In the genomic region with DNA sequence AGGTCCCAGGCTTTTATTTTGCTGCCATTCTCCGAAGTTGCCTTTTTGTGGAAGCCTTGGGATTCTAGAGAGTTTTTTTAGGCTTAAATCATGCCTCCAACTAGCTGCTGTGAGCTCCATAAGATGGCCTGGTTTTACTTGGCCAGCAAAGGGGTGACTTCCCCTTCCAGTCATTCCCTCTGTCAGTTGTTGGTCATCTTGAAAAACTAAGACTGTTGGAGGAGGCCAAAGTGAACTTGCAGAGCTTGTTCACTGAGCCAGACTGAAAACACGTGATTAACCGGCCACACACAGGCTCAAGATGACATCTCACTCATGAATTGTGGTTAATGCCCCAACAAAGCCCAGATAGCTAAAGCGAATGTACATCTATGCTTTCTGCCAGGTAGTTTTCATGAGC, we compare ENCODE assay signal across 16 mouse cellular contexts.
DNase-seq lines count a peak whose midpoint lies in the region; ATAC-seq and TF ChIP-seq lines count a peak whose summit lies in the region.
"Had no signal": no experiment of that assay in that cellular context is flagged by ENCODE, and none has a peak within 500 bp of the region (broad histone marks: within the 10 kb centered on the region; RNA-seq: fewer than 3 reads in every experiment).

No protein-coding gene starts in this region.

- no peak for TF ChIP-seq CTCF in lung, postnatal 0 days (IDR thresholded peaks at IDR 0.05)

- H3K9ac ChIP-seq in forebrain, embryonic 12.5 days = no peak overlapping the region
- H3K9ac ChIP-seq in intestine, embryonic 14.5 days (ENCODE audit: low read length) = no peak overlapping the region
- H3K9ac ChIP-seq in intestine, embryonic 15.5 days = no peak overlapping the region
- no peak overlapping the region for H3K9ac ChIP-seq in lung, embryonic 16.5 days (ENCODE audit: low read length)
- no peak overlapping the region for H3K9ac ChIP-seq in lung, postnatal 0 days (replicated peaks; ENCODE audit: low read depth)
- H3K9ac ChIP-seq in limb, embryonic 15.5 days = no peak overlapping the region
- H3K9ac ChIP-seq: forebrain, postnatal 0 days; liver, embryonic 15.5 days; midbrain, embryonic 13.5 days had no signal

- H3K27me3 ChIP-seq in forebrain, embryonic 10.5 days (ENCODE audit: poor library complexity, severe bottlenecking) = no peaks in the 10 kb centered on the region
- no peaks in the 10 kb centered on the region for H3K27me3 ChIP-seq in forebrain, embryonic 12.5 days
- H3K27me3 ChIP-seq in intestine, embryonic 14.5 days (replicated peaks; ENCODE audit: control insufficient read depth, insufficient read depth, low read length) = no peaks in the 10 kb centered on the region
- H3K27me3 ChIP-seq in intestine, embryonic 15.5 days (replicated peaks) = no peaks in the 10 kb centered on the region
- H3K27me3 ChIP-seq in lung, embryonic 16.5 days (ENCODE audit: control insufficient read depth, insufficient read depth, low read depth, low read length) = no peaks in the 10 kb centered on the region
- no peaks in the 10 kb centered on the region for H3K27me3 ChIP-seq in lung, postnatal 0 days (replicated peaks; ENCODE audit: insufficient read depth, low read length)
- H3K27me3 ChIP-seq in limb, embryonic 15.5 days = no peaks in the 10 kb centered on the region
- H3K27me3 ChIP-seq: liver, embryonic 15.5 days; midbrain, embryonic 13.5 days had no signal

- ATAC-seq in forebrain, embryonic 12.5 days (ENCODE audit: low FRiP score) = no peak
- ATAC-seq in intestine, embryonic 14.5 days (replicated peaks; ENCODE audit: low FRiP score, low TSS enrichment, low read depth) = no peak
- ATAC-seq in intestine, embryonic 15.5 days = no peak
- ATAC-seq in lung, embryonic 16.5 days (ENCODE audit: low read depth) = no peak
- no peak for ATAC-seq in lung, postnatal 0 days
- ATAC-seq in limb, embryonic 15.5 days (ENCODE audit: insufficient number of reproducible peaks, low FRiP score, low TSS enrichment, low read depth) = no peak
- ATAC-seq: CD4-positive, CD25-positive, alpha-beta regulatory T cell, adult 4 months; forebrain, postnatal 0 days; inflammation-experienced regulatory T-cells, adult 6 months; midbrain, embryonic 13.5 days had no signal

- no peaks in the 10 kb centered on the region for H3K36me3 ChIP-seq in forebrain, embryonic 10.5 days (replicated peaks)
- H3K36me3 ChIP-seq in forebrain, embryonic 12.5 days (replicated peaks) = no peaks in the 10 kb centered on the region
- H3K36me3 ChIP-seq in intestine, embryonic 14.5 days (ENCODE audit: control insufficient read depth, insufficient read depth, low read length) = no peaks in the 10 kb centered on the region
- H3K36me3 ChIP-seq in intestine, embryonic 15.5 days = no peaks in the 10 kb centered on the region
- no peaks in the 10 kb centered on the region for H3K36me3 ChIP-seq in lung, embryonic 16.5 days (ENCODE audit: control insufficient read depth, insufficient read depth, low read length)
- H3K36me3 ChIP-seq in lung, postnatal 0 days (ENCODE audit: insufficient read depth, low read length) = no peaks in the 10 kb centered on the region
- no peaks in the 10 kb centered on the region for H3K36me3 ChIP-seq in limb, embryonic 15.5 days
- H3K36me3 ChIP-seq: liver, embryonic 15.5 days; midbrain, embryonic 13.5 days had no signal

- no peak overlapping the region for H3K4me2 ChIP-seq in forebrain, embryonic 12.5 days
- H3K4me2 ChIP-seq in intestine, embryonic 14.5 days (ENCODE audit: low read length) = no peak overlapping the region
- H3K4me2 ChIP-seq in intestine, embryonic 15.5 days (replicated peaks) = no peak overlapping the region
- no peak overlapping the region for H3K4me2 ChIP-seq in lung, embryonic 16.5 days (ENCODE audit: low read depth, low read length)
- H3K4me2 ChIP-seq in lung, postnatal 0 days (replicated peaks; ENCODE audit: low read depth, low read length) = no peak overlapping the region
- H3K4me2 ChIP-seq in limb, embryonic 15.5 days = no peak overlapping the region
- H3K4me2 ChIP-seq: liver, embryonic 15.5 days; midbrain, embryonic 13.5 days had no signal

- peak overlapping the region; percentile 40; the same call in 1 of the 2 replicates for H3K27ac ChIP-seq in forebrain, embryonic 10.5 days
- H3K27ac ChIP-seq in forebrain, embryonic 12.5 days = no peak overlapping the region
- H3K27ac ChIP-seq in intestine, embryonic 14.5 days (ENCODE audit: low read depth) = 0 out of 2 replicates have a peak overlapping the region, but pooled peaks have one; percentile 17
- no peak overlapping the region for H3K27ac ChIP-seq in intestine, embryonic 15.5 days
- peak overlapping the region; percentile 38; the same call in 1 of the 2 replicates for H3K27ac ChIP-seq in lung, embryonic 16.5 days (ENCODE audit: low read length)
- H3K27ac ChIP-seq in lung, postnatal 0 days (ENCODE audit: low read length) = no peak overlapping the region
- H3K27ac ChIP-seq in limb, embryonic 15.5 days = peak overlapping the region; percentile 75
- H3K27ac ChIP-seq: liver, embryonic 15.5 days; midbrain, embryonic 13.5 days had no signal

- 94% methylated on average over 4 of the region's 4 CpGs for WGBS in forebrain, embryonic 10.5 days
- WGBS in forebrain, embryonic 12.5 days = 81% methylated on average over 4 of the region's 4 CpGs
- WGBS in intestine, embryonic 14.5 days = 83% methylated on average over 4 of the region's 4 CpGs
- 86% methylated on average over 4 of the region's 4 CpGs for WGBS in intestine, embryonic 15.5 days
- WGBS in lung, embryonic 16.5 days = 77% methylated on average over 4 of the region's 4 CpGs
- 72% methylated on average over 4 of the region's 4 CpGs for WGBS in lung, postnatal 0 days
- WGBS in limb, embryonic 15.5 days = 61% methylated on average over 4 of the region's 4 CpGs

- no peak overlapping the region for H3K4me3 ChIP-seq in forebrain, embryonic 10.5 days
- no peak overlapping the region for H3K4me3 ChIP-seq in forebrain, embryonic 12.5 days (replicated peaks)
- H3K4me3 ChIP-seq in intestine, embryonic 14.5 days (ENCODE audit: low read depth, low read length) = no peak overlapping the region
- H3K4me3 ChIP-seq in intestine, embryonic 15.5 days (replicated peaks) = no peak overlapping the region
- no peak overlapping the region for H3K4me3 ChIP-seq in lung, embryonic 16.5 days (ENCODE audit: low read length)
- no peak overlapping the region for H3K4me3 ChIP-seq in lung, postnatal 0 days (ENCODE audit: low read depth, low read length)
- no peak overlapping the region for H3K4me3 ChIP-seq in limb, embryonic 15.5 days
- H3K4me3 ChIP-seq: liver, embryonic 15.5 days; midbrain, embryonic 13.5 days; myocyte had no signal

- no peaks in the 10 kb centered on the region for H3K9me3 ChIP-seq in forebrain, embryonic 10.5 days
- no peaks in the 10 kb centered on the region for H3K9me3 ChIP-seq in forebrain, embryonic 12.5 days
- H3K9me3 ChIP-seq in intestine, embryonic 14.5 days (ENCODE audit: control insufficient read depth, low read length) = no peaks in the 10 kb centered on the region
- H3K9me3 ChIP-seq in intestine, embryonic 15.5 days = no peaks in the 10 kb centered on the region
- no peaks in the 10 kb centered on the region for H3K9me3 ChIP-seq in lung, embryonic 16.5 days (ENCODE audit: control insufficient read depth, low read length)
- H3K9me3 ChIP-seq in lung, postnatal 0 days (ENCODE audit: low read length) = no peaks in the 10 kb centered on the region
- no peaks in the 10 kb centered on the region for H3K9me3 ChIP-seq in limb, embryonic 15.5 days
- H3K9me3 ChIP-seq: liver, embryonic 15.5 days; midbrain, embryonic 13.5 days had no signal

- H3K4me1 ChIP-seq in forebrain, embryonic 10.5 days = peaks cover 19% of the 10 kb centered on the region
- peaks cover 11% of the 10 kb centered on the region; the same call in 1 of the 2 replicates for H3K4me1 ChIP-seq in forebrain, embryonic 12.5 days
- no peaks in the 10 kb centered on the region for H3K4me1 ChIP-seq in intestine, embryonic 14.5 days (replicated peaks; ENCODE audit: control insufficient read depth, insufficient read depth, low read length)
- peaks cover 5% of the 10 kb centered on the region; the same call in 1 of the 2 replicates for H3K4me1 ChIP-seq in intestine, embryonic 15.5 days (replicated peaks)
- peaks cover 13% of the 10 kb centered on the region for H3K4me1 ChIP-seq in lung, embryonic 16.5 days (replicated peaks; ENCODE audit: control insufficient read depth, insufficient read depth, low read length)
- peaks cover 3% of the 10 kb centered on the region; the same call in 1 of the 2 replicates for H3K4me1 ChIP-seq in lung, postnatal 0 days (ENCODE audit: insufficient read depth, low read depth, low read length)
- H3K4me1 ChIP-seq in limb, embryonic 15.5 days = peaks cover 33% of the 10 kb centered on the region

- TF ChIP-seq EP300 in lung, postnatal 0 days (IDR thresholded peaks at IDR 0.05) = no peak

- DNase-seq in forebrain, embryonic 10.5 days (ENCODE audit: extremely low spot score, low spot score) = no peak
- DNase-seq in intestine, embryonic 14.5 days (ENCODE audit: low spot score) = no peak
- no peak for DNase-seq in lung, postnatal 0 days (ENCODE audit: low spot score)
- no peak for DNase-seq in thymus, adult 18-20 months
- DNase-seq: embryo, embryonic 11 days; forebrain, postnatal 0 days; layer of hippocampus, postnatal 36 days had no signal

Comparison
In these comparisons a context has a peak if more than half of its experiments do, and no peak if none do; other contexts are left out.
1. H3K27ac ChIP-seq: peak in forebrain, embryonic 10.5 days (single experiment), intestine, embryonic 14.5 days (single experiment), lung, embryonic 16.5 days (single experiment) and limb, embryonic 15.5 days (single experiment); none in forebrain, embryonic 12.5 days (single experiment), intestine, embryonic 15.5 days (single experiment) and lung, postnatal 0 days (single experiment).